Mouse (Mus musculus) G1E-ER4 (cell line): Measurements from ENCODE around the gene Ehmt2. TPM values are rescaled to one million over a fixed set of nuclear protein-coding genes. Genes with fewer than 3 reads are reported as not detected.
"Not testable (repeated sequence)": the region's sequence is repeated elsewhere in the genome, so short reads cannot be mapped to it uniquely, and the experiment has no call there.

Experiments used
- GATA1 ChIP-seq: IDR thresholded peaks from one replicate; pipeline ENCODE4 v1.8.0; 2012; ENCODE audit warnings: low read length, inconsistent platforms
- polyA plus RNA-seq: library from polyadenylated mRNA; stranded (reverse); fragments of >175 nt; gene quantifications from 2 replicates; pipeline ENCODE4 v1.2.3, GENCODE M21; 2012

Ehmt2 gene
- polyA plus RNA-seq, 1 experiment = 449 TPM

DNA sequence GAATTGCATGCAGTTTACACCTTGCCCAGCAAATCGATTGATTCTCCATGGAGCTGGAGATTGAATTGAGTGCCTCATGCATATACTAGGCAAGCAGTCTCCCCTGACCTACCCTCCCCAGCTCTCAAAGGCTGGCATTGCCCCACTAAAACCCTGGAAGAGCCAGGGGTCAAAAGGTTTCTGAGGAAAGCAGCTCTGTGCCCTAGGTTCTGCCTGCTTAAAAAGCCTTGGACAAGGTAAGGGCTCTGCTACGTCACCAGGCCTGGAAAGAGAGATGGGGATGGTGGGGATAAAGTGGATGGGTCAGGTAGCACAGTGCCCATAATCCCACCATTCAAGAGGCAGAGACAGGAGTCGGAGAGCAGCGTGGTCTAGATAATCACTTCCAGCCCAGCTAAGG is 56.6 kb downstream of the Ehmt2 start:
- no peak for TF ChIP-seq GATA1

DNA sequence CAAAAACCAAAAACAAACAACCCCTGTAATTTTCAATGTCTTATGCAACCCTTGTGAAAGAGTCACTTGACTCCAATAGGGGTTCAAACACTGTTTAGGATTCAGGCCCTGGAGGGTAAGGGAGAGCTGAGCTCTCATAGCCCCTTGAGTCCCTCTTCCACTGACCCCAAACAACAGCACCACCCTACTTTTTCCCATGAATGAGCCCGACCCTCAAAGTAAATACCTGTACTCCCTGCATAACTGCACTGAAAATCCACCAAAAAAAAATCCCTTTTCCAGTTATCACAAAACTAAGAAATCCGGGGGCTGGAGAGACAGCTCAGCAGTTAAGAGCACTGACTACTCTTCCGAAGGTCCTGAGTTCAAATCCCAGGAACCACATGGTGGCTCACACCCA is 57.6 kb downstream of the Ehmt2 start:
- no peak for TF ChIP-seq GATA1

DNA sequence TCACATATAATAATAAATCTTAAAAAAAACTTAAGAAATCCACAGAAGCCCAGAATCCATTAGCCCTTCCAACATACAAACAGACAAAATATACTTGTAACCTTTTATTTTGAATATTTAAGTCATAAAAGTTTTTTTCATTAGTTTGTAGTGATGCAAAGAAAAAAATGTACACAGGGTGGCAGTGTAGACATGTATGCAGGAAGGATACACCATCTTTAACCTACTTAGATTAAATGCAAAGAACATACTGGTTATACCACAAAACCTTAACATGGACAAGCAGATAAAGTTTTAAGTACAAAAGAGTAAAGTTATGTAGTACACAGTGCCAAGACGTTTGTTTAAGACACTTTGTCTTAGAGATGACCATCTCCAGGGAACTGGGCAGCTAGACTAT is 58.1 kb downstream of the Ehmt2 start:
- no peak for TF ChIP-seq GATA1

DNA sequence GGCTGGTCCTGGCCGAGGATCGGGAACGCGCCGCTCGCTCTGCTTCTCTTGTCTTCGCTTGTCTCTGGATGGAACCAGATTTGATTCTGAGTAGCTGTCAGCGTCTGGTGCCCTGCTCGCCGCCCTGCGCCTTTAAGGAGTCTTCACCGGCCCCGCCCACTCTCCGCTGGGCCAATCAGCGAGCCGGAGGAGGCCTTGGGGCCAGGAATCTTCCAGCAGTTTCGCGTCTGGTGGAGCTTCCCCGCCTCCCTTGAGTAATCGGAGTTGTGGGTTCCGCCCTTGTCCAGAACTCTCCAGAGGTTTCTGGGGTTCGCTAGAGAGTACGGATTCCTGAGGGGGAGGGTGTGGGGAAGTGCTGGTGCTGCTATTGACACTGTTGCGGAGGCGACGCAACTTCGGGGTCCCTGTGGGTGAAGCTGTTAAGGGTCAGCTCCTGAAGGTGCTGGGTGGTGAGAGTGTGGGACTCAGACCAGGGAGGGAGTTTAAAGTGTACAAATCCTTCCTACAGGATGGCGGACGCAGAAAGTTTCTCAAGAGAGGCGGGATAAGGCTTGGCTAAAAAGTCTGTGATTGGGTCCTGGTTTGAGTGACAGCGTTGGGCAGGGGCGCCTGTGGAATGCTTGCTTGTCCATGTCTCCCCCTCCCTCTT is 61.0 kb downstream of the Ehmt2 start, which contains the start of gene Hspa1b:
Hspa1b (minus strand) TSS at position 109 of the 649 bp plus-strand sequence.
- TF ChIP-seq GATA1 = not testable (repeated sequence)

DNA sequence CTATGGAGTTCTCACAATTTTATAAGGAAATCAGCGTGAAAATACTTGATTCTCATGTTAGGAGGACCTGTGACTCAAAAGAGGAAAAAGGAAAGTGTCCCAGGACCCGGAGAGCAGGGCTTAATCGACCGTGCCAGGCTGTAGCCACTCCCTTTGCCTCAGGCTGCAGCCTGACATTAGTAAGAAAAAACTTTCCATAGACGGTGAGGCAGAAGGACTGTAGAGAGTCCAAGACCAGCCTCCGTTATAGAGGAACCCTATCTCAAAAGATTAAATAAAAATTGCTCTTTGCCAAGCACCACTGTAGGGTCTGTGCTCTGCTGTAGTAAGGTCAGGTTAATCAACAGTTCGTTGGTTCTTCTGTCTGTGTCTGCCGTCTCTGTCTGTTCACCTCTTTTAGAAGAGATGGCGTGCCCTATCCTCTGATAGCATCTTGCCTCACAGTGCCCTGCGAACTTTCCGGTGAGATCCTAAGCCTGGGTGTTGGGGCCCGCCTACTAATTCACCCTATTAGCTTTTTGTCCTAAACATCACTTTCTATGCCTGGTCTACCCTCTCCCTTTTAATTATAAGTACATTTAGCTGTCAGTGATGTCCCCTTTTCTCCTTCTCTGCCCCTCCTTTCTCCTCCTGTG is 61.7 kb downstream of the Ehmt2 start:
- no peak for TF ChIP-seq GATA1

DNA sequence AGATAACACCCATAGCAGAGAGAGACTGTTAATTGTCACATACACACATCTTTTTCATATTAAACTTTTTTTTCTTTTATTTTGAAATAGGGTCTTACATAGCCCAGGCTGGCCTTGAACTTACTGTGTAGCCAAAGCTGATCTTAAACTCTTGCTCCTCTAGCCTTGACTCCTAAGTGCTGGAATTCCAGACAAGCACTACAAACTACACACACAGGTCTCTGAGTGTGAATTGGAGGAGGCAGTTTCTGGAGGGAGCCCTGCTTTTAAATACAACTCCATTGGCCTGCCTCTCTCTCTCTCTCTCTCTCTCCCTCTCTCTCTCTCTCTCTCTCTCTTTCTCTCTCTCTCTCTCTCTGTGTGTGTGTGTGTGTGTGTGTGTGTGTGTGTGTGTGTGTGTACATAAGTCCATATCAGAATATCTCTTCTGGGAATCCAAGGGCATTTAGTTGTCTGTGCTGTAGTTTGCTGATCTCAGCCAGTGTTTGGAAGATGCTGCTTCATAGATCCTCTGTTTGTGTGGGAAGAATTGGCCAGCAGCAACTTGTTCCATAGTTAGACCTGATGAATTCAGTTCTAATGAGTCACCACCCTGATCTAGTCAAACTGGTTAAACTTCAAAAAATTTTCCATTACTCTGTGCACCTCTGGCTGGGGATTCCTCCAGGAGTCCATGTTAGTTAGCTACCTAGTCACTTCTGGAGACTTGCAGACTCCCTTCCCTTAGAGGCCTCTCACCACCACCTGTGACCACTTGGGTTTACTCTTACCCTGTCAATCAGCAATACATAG is 62.6 kb downstream of the Ehmt2 start:
- TF ChIP-seq GATA1 = no peak

DNA sequence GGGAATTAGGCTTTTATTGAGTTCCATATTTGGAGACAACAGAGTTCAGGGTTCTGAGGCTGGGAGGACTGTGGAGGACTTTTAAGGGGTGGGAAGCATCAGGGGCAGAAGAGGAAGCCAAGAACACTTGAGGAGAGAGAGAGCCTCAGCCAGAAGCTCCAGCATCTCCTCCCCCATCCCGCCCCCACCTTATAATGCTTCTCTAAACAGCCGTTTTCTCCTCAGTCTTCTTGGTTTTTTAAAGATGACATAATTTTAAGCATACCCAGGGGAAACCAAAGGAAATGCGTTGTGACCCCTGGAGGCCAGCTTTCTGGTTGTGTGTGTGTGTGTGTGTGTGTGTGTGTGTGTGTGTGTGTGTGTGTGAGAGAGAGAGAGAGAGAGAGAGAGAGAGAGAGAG is 63.9 kb downstream of the Ehmt2 start:
- no peak for TF ChIP-seq GATA1

DNA sequence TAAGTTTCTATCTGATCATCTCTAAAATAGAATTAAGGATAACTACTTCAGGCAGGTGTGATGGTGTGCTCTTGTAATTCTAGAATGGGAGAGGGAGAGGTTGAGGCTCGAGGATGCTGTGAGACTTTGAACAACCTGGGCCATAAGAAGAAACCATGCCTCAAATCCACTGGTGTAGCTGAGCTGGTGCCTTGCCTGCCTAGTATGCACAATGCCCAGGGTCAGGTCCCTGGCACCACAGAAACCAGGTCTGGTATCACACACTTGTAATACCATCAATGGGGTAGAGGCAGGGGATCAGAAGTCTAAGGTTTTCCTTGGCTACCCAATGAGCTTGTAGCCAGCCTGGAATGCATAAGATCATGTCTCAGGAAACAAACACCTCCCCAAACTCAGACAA is 64.6 kb downstream of the Ehmt2 start:
- TF ChIP-seq GATA1 = no peak

Other genes with a start within 250 kb of the Ehmt2 start
- gene Tnxb, start 227.9 kb upstream of the Ehmt2 start, polyA plus RNA-seq = not detected in 2 replicates
- gene C4b, start 154.6 kb upstream of the Ehmt2 start, polyA plus RNA-seq = not detected in 2 replicates
- gene Cyp21a1, start 93.9 kb upstream of the Ehmt2 start, polyA plus RNA-seq = not detected in 2 replicates
- 52.4 and 52.9 TPM in 2 replicates for gene Stk19, start 61.5 kb upstream of the Ehmt2 start, polyA plus RNA-seq
- 47.6 and 78.7 TPM in 2 replicates for gene Dxo, start 61.5 kb upstream of the Ehmt2 start, polyA plus RNA-seq
- gene Skiv2l, start 48.3 kb upstream of the Ehmt2 start, polyA plus RNA-seq = 62.2 and 65.4 TPM in 2 replicates
- gene Nelfe, start 48.1 kb upstream of the Ehmt2 start, polyA plus RNA-seq = 375 and 385 TPM in 2 replicates
- not detected in 2 replicates for gene Cfb, start 36.0 kb upstream of the Ehmt2 start, polyA plus RNA-seq
- gene Zbtb12, start 19.0 kb upstream of the Ehmt2 start, polyA plus RNA-seq = 24.4 and 27.6 TPM in 2 replicates
- not detected in 2 replicates for gene Gm20547, start 16.4 kb upstream of the Ehmt2 start, polyA plus RNA-seq
- gene C2, start 204 bp upstream of the Ehmt2 start, polyA plus RNA-seq = 0.49 and 1.3 TPM in 2 replicates
- not detected in 2 replicates for gene Slc44a4, start 16.0 kb downstream of the Ehmt2 start, polyA plus RNA-seq
- 12.3 and 17.6 TPM in 2 replicates for gene Neu1, start 32.8 kb downstream of the Ehmt2 start, polyA plus RNA-seq
- 0.33 and 0.36 TPM in 2 replicates for gene Hspa1b, start 60.8 kb downstream of the Ehmt2 start, polyA plus RNA-seq
- gene Gm20481, start 71.4 kb downstream of the Ehmt2 start, polyA plus RNA-seq = 0.12 TPM in 1 of 2 replicates, not detected in the other
- not detected in 2 replicates for gene Hspa1a, start 73.7 kb downstream of the Ehmt2 start, polyA plus RNA-seq
- gene Hspa1l, start 74.2 kb downstream of the Ehmt2 start, polyA plus RNA-seq = 0.02 TPM in 1 of 2 replicates, not detected in the other
- gene Lsm2, start 83.4 kb downstream of the Ehmt2 start, polyA plus RNA-seq = 309 and 320 TPM in 2 replicates
- gene Vars, start 102.5 kb downstream of the Ehmt2 start, polyA plus RNA-seq = 965 and 1,080 TPM in 2 replicates
- 1.0 and 1.4 TPM in 2 replicates for gene Vwa7, start 118.1 kb downstream of the Ehmt2 start, polyA plus RNA-seq
- gene Sapcd1, start 129.5 kb downstream of the Ehmt2 start, polyA plus RNA-seq = 40.3 and 64.9 TPM in 2 replicates
- gene Msh5, start 148.3 kb downstream of the Ehmt2 start, polyA plus RNA-seq = 7.0 and 7.1 TPM in 2 replicates
- gene Clic1, start 151.5 kb downstream of the Ehmt2 start, polyA plus RNA-seq = 168 and 216 TPM in 2 replicates
- gene Ddah2, start 160.6 kb downstream of the Ehmt2 start, polyA plus RNA-seq = 156 and 185 TPM in 2 replicates
- gene Ly6g6c, start 166.9 kb downstream of the Ehmt2 start, polyA plus RNA-seq = not detected in 2 replicates
- gene Mpig6b, start 167.7 kb downstream of the Ehmt2 start, polyA plus RNA-seq = not detected in 2 replicates
- gene Ly6g6e, start 178.4 kb downstream of the Ehmt2 start, polyA plus RNA-seq = not detected in 2 replicates
- 0.22 TPM in 1 of 2 replicates, not detected in the other for gene Ly6g6d, start 179.6 kb downstream of the Ehmt2 start, polyA plus RNA-seq
- gene Ly6g6f, start 187.1 kb downstream of the Ehmt2 start, polyA plus RNA-seq = 0.05 and 0.06 TPM in 2 replicates
- gene Abhd16a, start 190.8 kb downstream of the Ehmt2 start, polyA plus RNA-seq = 112 and 148 TPM in 2 replicates
- gene Ly6g5c, start 209.8 kb downstream of the Ehmt2 start, polyA plus RNA-seq = not detected in 2 replicates
- gene Ly6g5b, start 217.0 kb downstream of the Ehmt2 start, polyA plus RNA-seq = 0.08 and 0.15 TPM in 2 replicates
- 62.0 and 85.8 TPM in 2 replicates for gene Gpank1, start 223.0 kb downstream of the Ehmt2 start, polyA plus RNA-seq
- gene Csnk2b, start 223.6 kb downstream of the Ehmt2 start, polyA plus RNA-seq = 66.1 and 68.9 TPM in 2 replicates
- gene D17H6S53E, start 227.9 kb downstream of the Ehmt2 start, polyA plus RNA-seq = 11.4 and 13.3 TPM in 2 replicates
- gene Apom, start 233.6 kb downstream of the Ehmt2 start, polyA plus RNA-seq = 0.23 and 0.27 TPM in 2 replicates
- gene Bag6, start 236.7 kb downstream of the Ehmt2 start, polyA plus RNA-seq = 685 and 826 TPM in 2 replicates